In the genomic region with DNA sequence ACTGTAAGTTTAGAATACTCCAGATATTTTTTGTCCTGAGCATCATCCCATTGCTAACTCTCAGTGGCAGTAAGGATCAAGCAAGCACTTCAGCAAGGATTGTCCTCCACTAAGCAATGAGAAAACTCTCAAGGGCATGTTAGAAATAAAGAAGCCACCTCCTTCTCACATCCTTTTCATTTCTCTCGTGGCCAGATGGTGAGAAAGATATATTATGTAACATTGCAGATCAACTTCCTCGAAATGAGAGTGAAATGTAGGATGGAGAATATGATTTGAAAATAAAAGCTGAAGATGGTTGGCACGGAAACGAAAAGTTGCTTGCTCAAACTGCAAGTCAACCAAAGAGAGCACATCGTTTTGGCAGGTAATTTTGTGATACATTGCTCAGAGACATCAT, we compare ENCODE assay signal across 18 mouse cellular contexts.
DNase-seq lines count a peak whose midpoint lies in the region; ATAC-seq and TF ChIP-seq lines count a peak whose summit lies in the region.
"Had no signal": no experiment of that assay in that cellular context is flagged by ENCODE, and none has a peak within 500 bp of the region (broad histone marks: within the 10 kb centered on the region; RNA-seq: fewer than 3 reads in every experiment).

No protein-coding gene starts in this region.

- intact Hi-C loops in left cerebral cortex, postnatal 25 days (cut with DNase I), result loop anchor here (1.0 to 10.0 kb wide), 2 partner anchors 469 to 1175 kb away; no protein-coding TSS in a partner anchor

- WGBS in hindbrain, postnatal 0 days, result 72% methylated on average over 5 of the region's 5 CpGs
- WGBS in hindbrain, embryonic 10.5 days, result 86% methylated on average over 5 of the region's 5 CpGs

- DNase-seq in hindbrain, postnatal 0 days (ENCODE audit: low spot score), result peak; percentile 4
- DNase-seq in hindbrain, embryonic 10.5 days (ENCODE audit: low spot score), result no peak
- peak; percentile 34 to 38 for DNase-seq in right cerebral cortex, adult 2 months (ENCODE audit: low spot score in 2 of 2)
- DNase-seq in right cerebral cortex, postnatal 4 days, result no peak
- DNase-seq in left cerebral cortex, postnatal 25 days (ENCODE audit: low spot score in 2 of 2), result peak; percentile 30 to 90
- DNase-seq in embryo, embryonic 10 days (ENCODE audit: low spot score), result no peak
- DNase-seq in embryo, embryonic 11 days, result no peak
- DNase-seq: adrenal gland, adult 2 months; cerebellum, postnatal 10 days; gastrocnemius, postnatal 36 days; kidney, adult 11 months; lung, adult 18-20 months; lung, postnatal 14 days; thymus, postnatal 36 days had no signal

- no peaks in the 10 kb centered on the region for H3K27me3 ChIP-seq in hindbrain, postnatal 0 days (ENCODE audit: insufficient read depth, low read length)
- no peaks in the 10 kb centered on the region for H3K27me3 ChIP-seq in hindbrain, embryonic 10.5 days (ENCODE audit: insufficient read depth, poor library complexity, severe bottlenecking)
- H3K27me3 ChIP-seq: megakaryocyte, embryonic 14.5 days had no signal

- TF ChIP-seq CTCF in hindbrain, postnatal 0 days (IDR thresholded peaks at IDR 0.05; ENCODE audit: low read depth), result no peak

- H3K36me3 ChIP-seq in hindbrain, postnatal 0 days (ENCODE audit: insufficient read depth, low read length), result no peaks in the 10 kb centered on the region
- no peaks in the 10 kb centered on the region for H3K36me3 ChIP-seq in hindbrain, embryonic 10.5 days

- H3K4me2 ChIP-seq in hindbrain, postnatal 0 days (ENCODE audit: low read depth, low read length), result no peak overlapping the region
- H3K4me2 ChIP-seq: liver, embryonic 11.5 days had no signal

- H3K27ac ChIP-seq in hindbrain, postnatal 0 days, result no peak overlapping the region
- no peak overlapping the region for H3K27ac ChIP-seq in hindbrain, embryonic 10.5 days
- H3K27ac ChIP-seq: kidney, postnatal 0 days had no signal

- no peak for ATAC-seq in hindbrain, postnatal 0 days
- ATAC-seq: midbrain, embryonic 16.5 days had no signal

- H3K9me3 ChIP-seq in hindbrain, postnatal 0 days (ENCODE audit: low read length), result no peaks in the 10 kb centered on the region
- no peaks in the 10 kb centered on the region for H3K9me3 ChIP-seq in hindbrain, embryonic 10.5 days
- H3K9me3 ChIP-seq: megakaryocyte, embryonic 14.5 days had no signal

- no peaks in the 10 kb centered on the region for H3K4me1 ChIP-seq in hindbrain, postnatal 0 days (ENCODE audit: insufficient read depth, low read length)
- H3K4me1 ChIP-seq in hindbrain, embryonic 10.5 days (replicated peaks), result no peaks in the 10 kb centered on the region
- H3K4me1 ChIP-seq: megakaryocyte, embryonic 14.5 days had no signal

- no peak overlapping the region for H3K4me3 ChIP-seq in hindbrain, postnatal 0 days (ENCODE audit: low read length)
- H3K4me3 ChIP-seq in hindbrain, embryonic 10.5 days, result no peak overlapping the region
- H3K4me3 ChIP-seq: megakaryocyte, embryonic 14.5 days had no signal

- H3K9ac ChIP-seq in hindbrain, postnatal 0 days (replicated peaks; ENCODE audit: low read length), result no peak overlapping the region

Comparison
In these comparisons a context has a peak if more than half of its experiments do, and no peak if none do; other contexts are left out.
1. DNase-seq: peak in hindbrain, postnatal 0 days (single experiment), right cerebral cortex, adult 2 months (2 of 2) and left cerebral cortex, postnatal 25 days (2 of 2); none in hindbrain, embryonic 10.5 days (single experiment), right cerebral cortex, postnatal 4 days (single experiment), embryo, embryonic 10 days (single experiment) and embryo, embryonic 11 days (single experiment).